Mouse (Mus musculus) cerebellum, adult 9-11 months (tissue): ENCODE data around the gene Nkapd1.

Experiments
- DNase-seq: peaks from one replicate; pipeline ENCODE4 v3.0.0; 2022

The Nkapd1 gene

GRCm38 (mm10) chr9:50596973-50597372, 20.3 kb downstream of the Nkapd1 start:
- DNase-seq = no peak

GRCm38 (mm10) chr9:50594794-50595417, 22.4 kb downstream of the Nkapd1 start:
- no peak for DNase-seq

- no peak for DNase-seq
Observed at GRCm38 (mm10) chr9:50593544-50593943, 23.7 kb downstream of the Nkapd1 start.

- no peak for DNase-seq
Observed at GRCm38 (mm10) chr9:50592955-50593354, 24.3 kb downstream of the Nkapd1 start.

GRCm38 (mm10) chr9:50590856-50591518, 26.3 kb downstream of the Nkapd1 start:
- no peak for DNase-seq

- no peak for DNase-seq
Observed at GRCm38 (mm10) chr9:50586955-50587354, 30.3 kb downstream of the Nkapd1 start.

- no peak for DNase-seq
Observed at GRCm38 (mm10) chr9:50585145-50585818, 32.0 kb downstream of the Nkapd1 start.

- no peak for DNase-seq
Observed at GRCm38 (mm10) chr9:50580370-50580769, 36.9 kb downstream of the Nkapd1 start.

- DNase-seq = no peak
Observed at GRCm38 (mm10) chr9:50569599-50570525, 47.4 kb downstream of the Nkapd1 start.

GRCm38 (mm10) chr9:50567881-50568280, 49.4 kb downstream of the Nkapd1 start:
- DNase-seq = no peak

- no peak for DNase-seq
Observed at GRCm38 (mm10) chr9:50567372-50567771, 49.9 kb downstream of the Nkapd1 start.

GRCm38 (mm10) chr9:50565940-50566339, 51.3 kb downstream of the Nkapd1 start:
- DNase-seq = no peak

- DNase-seq = no peak
Observed at GRCm38 (mm10) chr9:50565173-50565572, 52.1 kb downstream of the Nkapd1 start.

GRCm38 (mm10) chr9:50561918-50562360, 55.3 kb downstream of the Nkapd1 start:
- no peak for DNase-seq

- DNase-seq = no peak
Observed at GRCm38 (mm10) chr9:50561145-50561917, 55.9 kb downstream of the Nkapd1 start, which contains the start of gene Tex12. Gene Tex12, minus strand, starts transcription at chr9:50561325.
